Mouse (Mus musculus) thymus, postnatal 25 days (tissue): ENCODE data around the gene Kcnh7.
"Not testable (repeated sequence)": the region's sequence is repeated elsewhere in the genome, so short reads cannot be mapped to it uniquely, and the experiment has no call there.

Experiments
- DNase-seq: peaks from one replicate; pipeline ENCODE4 v3.0.0; 2022

Gene Kcnh7

DNA sequence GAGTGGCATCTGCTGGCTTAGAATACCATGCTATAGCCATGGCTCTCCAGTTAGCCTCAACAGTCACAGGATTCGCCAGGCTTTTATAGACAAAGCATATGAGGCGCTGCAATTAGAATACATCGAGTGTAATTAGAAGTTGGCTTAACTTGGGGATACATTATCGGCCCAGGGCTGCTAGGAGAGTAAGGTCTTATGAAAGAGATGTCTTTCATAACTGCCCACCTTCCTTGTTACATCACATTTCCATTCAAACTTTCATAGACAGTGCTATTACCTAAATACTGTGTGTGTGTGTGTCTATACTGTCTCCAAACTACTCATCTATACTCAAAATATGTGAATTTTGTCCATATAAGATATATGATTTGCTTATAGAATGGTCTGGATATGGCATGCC lies 468.8 kb downstream of the Kcnh7 start:
- DNase-seq: no peak

DNA sequence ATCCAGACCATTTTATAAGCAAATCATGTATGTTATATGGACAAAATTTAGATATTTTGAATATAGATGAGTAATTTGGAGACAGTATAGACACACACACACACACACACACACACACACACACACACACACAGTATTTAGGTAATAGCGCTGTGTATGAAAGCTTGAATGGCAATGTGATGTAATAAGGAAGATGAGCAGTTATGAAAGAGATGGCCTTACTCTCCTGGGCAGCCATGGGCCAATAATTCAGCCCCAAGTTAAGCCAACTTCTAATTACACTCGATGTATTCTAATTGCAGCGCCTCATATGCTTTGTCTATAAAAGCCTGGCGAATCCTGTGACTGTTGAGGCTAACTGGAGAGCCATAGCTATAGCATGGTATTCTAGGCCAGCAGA lies 469.7 kb downstream of the Kcnh7 start:
- not testable (repeated sequence) for DNase-seq

GRCm38 (mm10) chr2:62709633-62710032 lies 474.5 kb downstream of the Kcnh7 start:
- no peak for DNase-seq

DNA sequence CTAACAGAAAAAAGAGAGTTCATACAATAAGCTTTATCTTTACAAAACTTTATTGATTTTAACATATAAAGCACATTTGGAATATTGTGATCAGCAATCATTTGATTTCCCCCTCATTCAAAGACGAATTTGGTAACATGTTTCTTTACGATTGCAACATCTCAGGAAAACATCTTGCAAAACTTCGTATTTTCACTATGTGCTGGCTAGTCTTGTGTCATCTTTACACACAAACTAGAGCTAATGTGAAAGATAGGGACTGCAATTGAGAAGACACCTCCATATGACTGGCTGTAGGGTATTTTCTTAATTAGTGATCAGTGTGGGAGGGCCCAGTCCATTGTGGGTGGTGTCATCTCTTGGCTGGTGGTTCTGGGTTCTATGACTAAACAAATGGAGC lies 477.8 kb downstream of the Kcnh7 start:
- DNase-seq: no peak

GRCm38 (mm10) chr2:62685934-62686333 lies 498.2 kb downstream of the Kcnh7 start:
- DNase-seq: no peak

DNA sequence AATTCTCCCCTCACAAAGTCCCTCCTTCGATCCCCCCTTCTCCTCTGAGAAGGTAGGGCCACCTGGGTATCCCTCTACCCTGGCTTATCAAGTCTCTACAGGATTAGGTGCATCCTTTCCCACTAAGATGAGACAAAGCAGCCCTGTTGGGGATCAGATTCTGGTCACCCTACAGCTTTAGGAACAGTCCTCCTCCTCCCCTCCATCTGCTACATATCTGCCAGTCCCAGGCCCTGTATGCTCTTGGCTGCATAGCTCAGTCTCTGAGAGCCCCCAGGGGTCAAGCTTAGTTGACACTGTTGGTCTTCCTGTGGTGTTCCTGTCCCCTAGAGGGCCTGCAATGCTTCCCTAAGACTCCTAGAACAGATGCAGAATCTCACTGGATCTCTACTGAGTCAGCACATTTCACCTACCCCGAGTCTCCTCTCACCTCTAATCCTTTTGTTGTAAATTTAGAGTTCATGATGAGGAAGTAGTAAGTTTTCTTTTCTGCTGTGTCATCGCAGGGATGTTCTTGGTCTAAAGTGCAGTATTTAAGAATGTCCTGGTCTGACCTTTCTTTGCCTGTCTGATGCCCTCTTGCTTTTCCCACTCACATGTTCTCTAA lies 499.0 kb downstream of the Kcnh7 start:
- no peak for DNase-seq

DNA sequence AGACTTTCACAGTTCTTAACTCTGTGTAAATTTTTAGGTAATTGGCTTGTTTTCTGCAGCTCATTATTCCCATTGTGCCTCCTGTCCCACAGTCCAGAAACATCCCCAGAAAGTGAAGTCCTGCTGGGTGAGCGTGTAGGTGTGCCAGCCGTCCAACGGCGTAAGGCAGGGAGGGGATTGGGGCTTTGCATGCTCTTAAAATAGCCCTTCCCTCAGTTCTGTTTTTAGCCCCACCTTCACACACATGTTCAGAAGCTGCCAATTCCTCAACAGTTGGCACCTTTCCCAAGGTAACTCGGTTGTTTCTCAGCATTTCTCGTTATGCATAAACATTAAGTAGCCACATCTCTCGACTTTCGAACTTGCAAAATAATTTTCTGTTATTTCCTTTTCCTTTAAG lies 502.4 kb downstream of the Kcnh7 start:
- DNase-seq: no peak

DNA sequence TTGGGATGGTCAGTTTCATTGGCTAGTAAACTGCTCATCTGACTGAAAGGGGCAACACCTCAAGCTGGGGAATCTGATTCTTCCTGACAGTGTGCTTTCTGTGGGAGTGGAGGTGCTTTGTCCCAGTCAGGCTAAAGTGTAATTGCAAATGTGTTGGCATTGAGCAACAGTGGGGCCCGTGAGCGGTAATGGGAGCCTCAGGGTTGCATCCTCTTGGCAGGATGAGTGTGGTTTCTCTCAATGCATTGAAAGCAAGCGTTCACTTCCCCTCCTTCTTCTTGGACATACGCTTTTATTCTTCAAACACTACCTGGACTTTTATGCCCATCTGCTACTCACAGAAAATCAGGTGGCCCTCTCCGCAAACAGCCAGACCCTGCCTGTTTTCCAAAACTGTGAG lies 511.3 kb downstream of the Kcnh7 start:
- DNase-seq: no peak

- DNase-seq: no peak
These were observed 513.3 kb downstream of the Kcnh7 start for GRCm38 (mm10) chr2:62670767-62671166.

GRCm38 (mm10) chr2:62670301-62670700 lies 513.8 kb downstream of the Kcnh7 start:
- no peak for DNase-seq

GRCm38 (mm10) chr2:62669848-62670247 lies 514.2 kb downstream of the Kcnh7 start:
- no peak for DNase-seq

DNA sequence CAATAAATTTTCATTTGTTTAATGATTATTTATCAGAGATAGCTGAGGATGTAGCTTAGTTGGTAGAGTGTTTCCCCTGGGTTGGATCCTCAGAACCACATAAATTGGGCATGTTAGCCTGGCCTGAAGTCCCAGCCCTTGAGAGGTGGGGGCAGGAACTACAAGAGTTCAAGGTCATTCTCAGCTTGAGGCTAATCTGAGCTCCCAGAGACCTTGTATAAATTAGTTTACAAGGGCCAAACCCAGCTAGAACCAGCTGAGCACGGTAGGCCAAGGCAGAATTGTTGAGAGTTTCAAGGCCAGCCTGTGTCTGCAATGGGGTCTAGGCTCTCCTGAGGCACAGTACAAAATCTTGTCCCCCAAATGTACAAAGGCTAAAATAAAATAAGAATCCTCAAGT lies 518.6 kb downstream of the Kcnh7 start:
- no peak for DNase-seq

DNA sequence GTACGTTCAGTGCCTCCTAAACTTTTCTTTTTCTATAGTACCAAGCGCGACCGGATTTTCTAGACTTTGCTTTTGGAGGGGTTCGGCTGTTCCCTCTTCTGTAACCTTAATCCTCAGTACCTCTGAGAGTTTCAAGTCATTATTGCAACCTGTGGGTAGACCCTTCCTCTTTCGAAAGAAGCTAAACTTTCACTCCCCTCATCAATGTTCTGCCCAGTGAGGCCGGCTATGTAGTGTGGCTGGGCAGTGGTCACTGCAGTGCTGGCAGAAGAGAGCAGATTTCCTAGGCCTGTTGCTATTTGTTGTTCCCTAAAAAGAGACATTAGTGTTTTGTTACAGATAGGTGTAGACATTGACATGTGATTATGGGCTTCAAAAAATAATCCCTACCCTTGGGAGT lies 519.2 kb downstream of the Kcnh7 start:
- DNase-seq: no peak

DNA sequence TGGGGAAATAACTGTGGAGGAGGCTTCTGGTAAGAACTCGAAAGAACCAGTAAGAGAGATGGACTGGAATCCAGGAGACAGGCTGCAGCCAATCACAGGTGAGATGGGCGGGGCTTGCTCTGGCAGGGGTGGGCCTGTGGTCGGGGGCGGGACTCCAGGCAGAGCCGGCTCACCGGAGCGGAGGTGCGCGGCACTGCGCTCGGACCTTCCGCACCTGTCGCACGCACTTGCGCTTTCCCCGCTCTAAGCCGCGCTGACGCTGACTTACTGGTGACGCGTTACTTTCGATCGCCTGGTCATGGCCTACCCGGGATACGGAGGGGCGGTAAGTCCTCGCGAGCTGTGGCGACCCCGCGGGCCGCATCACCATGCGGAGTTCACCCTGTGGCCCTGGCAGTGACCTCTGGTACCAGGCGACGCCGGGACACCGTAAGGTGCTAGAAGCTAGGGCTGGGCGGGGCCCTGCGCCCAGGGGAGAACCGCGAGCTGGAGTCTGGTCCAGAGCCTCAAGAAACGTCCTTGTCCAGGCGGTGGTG lies 519.9 kb downstream of the Kcnh7 start, which contains the start of gene Gca:
Gene Gca, plus strand, starts transcription at position 151 of the 536 bp plus-strand sequence.
- peak; percentile 74 for DNase-seq

DNA sequence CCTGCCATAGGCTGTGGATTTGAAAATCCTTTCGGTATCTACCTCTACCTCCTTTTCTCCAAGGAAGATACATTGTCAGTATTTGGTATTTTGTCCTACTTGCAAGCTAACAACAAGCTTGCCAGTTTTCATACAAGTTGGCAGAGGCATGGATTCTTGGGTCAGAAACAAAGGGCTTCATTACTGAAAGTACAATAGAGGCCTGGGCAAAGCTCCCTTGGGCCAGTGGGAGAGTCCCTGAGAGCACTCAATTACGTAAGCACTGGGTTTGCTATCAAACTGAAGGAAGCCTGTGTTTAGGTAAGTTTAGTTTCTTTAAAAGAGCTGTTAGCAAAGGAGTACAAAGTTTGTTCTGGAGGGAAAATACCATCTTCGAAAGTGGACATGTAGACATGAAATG lies 521.5 kb downstream of the Kcnh7 start:
- no peak for DNase-seq

GRCm38 (mm10) chr2:62660565-62660964 lies 523.5 kb downstream of the Kcnh7 start:
- DNase-seq: no peak

DNA sequence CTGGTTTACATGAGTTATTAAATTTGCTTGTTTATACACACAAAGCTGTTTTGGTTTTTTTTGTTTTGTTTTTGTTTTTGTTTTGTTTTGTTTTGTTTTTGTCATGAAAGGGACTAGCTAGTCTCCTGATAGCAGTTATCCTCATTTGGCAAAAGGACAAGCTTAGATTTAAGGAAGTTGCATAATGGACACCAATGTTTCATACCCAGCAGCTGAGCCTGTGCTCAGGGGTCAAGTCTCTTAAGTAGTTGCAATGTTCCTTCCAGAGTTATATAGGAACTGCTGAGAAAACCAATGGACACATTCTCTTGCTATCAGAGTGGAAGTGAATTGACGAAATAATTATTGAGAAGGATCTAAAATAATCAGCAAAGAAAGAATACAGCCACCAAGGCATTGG lies 528.0 kb downstream of the Kcnh7 start:
- no peak for DNase-seq

DNA sequence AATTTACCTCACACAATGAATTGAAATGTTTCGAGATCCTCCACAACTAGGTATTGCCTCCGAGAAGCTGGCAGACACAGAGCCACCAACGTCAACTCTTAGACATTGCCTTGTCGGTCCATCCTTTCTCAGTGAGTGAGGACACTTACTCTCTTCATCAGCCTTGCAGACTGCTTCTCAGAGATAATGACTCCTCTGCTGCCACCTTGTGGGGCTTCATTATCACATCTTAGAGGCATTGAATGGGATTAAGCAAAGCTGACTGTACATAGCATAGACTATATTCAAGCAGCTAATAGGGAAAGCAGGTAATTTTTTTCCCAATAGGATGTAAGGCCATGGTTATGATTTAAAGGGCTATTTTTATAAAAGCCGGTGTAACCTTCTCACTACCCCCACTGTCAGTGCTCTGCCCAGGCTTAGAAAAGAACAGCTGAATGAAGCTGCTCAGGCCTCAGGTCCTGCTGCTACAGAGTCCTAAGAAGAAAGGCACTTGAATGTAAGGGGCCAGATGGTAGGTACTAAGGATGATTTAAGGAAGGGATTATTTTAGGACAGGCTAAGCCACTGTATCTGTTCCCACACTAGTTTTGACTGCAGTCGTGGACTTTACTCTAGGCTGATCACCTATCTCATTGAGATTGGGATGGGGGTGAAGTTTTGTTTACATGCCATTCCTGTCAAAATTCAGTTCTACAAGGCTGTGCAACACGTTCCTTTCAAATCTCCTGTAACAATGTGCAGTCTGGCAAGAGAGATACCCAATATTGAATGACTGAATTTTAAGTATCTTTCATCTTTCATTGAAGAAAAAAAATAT lies 529.4 kb downstream of the Kcnh7 start:
- peak; percentile 53 for DNase-seq

DNA sequence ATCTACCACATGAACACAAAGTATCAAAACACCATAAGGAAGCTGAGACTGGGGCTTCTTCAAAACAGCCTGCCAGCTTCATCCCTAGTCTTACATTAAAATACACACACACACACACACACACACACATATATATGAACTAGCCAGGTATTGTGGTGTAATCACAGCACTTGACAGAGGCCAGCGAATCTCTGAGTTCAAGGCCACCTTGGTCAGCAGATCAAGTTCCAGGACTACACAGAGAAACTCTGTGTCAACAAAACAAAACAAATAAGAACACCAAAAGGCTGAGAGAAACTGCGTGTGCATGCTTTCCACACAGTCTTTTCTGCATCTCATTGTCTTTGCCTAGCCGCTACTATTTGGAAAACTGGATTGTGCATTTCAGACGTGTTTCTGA lies 531.6 kb downstream of the Kcnh7 start:
- no peak for DNase-seq

- no peak for DNase-seq
These were observed 532.2 kb downstream of the Kcnh7 start for GRCm38 (mm10) chr2:62651890-62652289.

DNA sequence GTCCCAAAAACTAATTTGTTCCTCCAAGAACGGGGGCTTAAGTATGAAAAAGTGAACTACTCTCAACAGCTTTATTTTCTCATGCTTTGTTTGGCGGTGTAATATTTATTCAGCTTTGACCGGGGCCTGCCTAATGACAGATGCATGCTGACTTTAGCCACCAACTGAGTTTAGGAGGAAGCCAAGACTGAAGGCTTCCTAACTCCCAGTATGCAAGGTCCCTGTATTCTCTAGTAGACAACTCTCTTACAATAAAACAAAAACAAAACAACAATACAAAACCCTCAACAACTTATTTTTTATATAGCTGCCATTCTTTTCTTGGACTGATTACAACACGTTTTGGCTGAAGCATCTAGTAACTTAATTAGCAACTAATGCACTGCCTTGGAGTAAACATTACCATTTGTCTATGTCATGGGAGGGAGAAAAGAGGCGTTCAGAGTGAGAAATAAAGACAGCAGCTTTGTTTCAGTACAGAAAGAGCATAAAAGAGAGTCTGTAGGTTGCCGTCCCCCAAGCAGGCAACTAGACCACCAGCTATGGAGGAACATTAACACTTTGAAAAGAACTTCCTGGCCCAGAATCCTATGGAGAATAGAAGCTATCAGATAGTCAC lies 537.3 kb downstream of the Kcnh7 start:
- DNase-seq: no peak

DNA sequence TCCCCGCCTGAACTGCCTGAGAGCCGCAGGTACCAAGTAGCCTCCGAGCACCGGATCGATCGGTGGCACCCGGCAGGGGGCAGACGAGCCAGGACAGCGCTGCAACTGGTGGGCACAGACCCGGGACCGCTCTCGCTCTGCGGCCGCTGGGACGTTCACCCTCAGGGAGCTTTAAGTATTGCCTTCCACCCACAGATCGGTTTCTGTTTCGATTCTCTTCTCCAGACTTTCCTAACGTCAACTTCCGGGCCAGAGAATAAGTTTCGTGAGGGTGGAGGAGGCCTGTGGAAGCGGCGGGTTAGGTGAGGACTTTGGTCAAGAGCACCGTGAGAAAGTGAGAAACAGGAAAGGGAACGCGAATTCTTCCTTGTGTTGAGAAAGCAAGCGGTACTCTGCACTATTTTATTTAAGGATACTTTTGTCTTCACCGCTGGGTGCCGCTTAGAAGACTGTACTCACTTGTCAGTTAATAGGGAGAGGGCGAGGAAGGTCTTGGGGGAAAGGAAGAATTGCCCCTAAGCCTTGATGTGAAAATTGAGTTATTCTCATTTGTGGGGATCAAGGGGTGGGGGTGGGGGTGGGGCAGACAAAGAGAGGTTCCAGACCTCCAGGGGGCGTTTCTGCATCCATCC lies 538.0 kb downstream of the Kcnh7 start, which contains the start of gene Ifih1:
Gene Ifih1, minus strand, starts transcription at position 242 of the 632 bp plus-strand sequence.
- DNase-seq: peak; percentile 76

GRCm38 (mm10) chr2:62645475-62645874 lies 538.6 kb downstream of the Kcnh7 start:
- peak; percentile 32 for DNase-seq
